Mouse (Mus musculus): Measurements from ENCODE around the gene Yy1.

Gene Yy1

DNA sequence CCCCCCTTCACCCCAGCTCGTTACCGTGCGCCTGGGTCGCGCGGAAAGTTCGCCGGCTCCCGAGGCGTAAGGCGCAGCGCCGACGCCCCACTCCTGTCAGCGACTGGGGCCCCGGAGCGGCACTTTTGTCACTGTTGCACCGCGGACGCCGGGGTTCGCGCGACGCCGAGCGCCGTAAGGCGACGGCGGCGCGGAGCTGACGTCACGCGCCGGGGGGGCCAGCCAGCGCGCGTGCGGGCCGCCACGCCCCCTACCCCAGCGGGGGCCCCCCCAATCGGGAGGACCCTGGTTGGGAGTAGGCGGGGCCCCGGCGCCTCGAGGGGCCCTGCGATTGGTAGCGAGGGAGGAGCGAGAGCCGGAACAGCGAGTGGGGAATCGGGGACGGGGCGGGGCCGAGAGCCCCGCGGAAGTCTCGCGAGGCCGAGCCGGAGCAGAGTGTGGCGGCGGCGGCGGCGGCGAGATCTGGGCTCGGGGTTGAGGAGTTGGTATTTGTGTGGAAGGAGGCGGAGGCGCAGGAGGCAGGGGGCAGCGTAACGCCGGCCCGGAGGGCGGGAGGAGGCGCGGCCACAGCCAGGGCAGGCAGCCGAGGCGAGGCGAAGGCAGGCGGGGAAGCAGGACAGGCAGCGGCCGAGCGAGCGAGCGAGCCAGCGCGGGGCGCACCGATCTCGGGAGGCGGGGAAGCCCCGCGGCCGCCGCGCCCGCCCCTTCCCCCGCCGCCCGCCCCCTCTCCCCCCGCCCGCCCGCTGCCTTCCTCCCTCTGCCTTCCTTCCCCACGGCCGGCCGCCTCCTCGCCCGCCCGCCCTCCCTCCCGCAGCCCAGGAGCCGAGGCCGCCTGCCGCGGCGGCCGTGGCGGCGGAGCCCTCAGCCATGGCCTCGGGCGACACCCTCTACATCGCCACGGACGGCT, at the start of gene Yy1:
Yy1 (plus strand) TSS at position 428 of the 907 bp plus-strand sequence.
- DNase-seq: peak; percentile 98

DNA sequence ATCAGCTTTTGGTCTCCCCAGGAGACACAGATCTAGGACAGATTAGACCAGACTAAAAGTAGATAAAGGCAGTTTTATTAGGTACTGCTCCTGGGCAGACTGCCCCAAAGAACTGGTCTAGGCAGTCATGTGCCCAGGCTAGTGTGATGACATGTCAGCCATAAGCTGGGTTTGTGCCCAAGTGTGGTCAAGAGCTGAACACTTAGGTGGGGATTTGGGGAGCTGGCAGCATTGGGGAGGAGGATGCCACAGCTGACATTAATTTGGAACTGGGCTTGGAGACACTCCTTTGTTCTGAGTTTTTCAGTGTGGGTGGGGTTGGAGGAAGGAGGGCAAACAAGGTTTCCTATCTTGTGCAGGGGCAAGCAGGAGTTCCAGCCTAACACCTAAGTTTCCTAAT, 46.8 kb upstream of the Yy1 start:
- no peak for DNase-seq

GRCm38 (mm10) chr12:108749019-108749418, 43.8 kb upstream of the Yy1 start:
- no peak for DNase-seq

DNA sequence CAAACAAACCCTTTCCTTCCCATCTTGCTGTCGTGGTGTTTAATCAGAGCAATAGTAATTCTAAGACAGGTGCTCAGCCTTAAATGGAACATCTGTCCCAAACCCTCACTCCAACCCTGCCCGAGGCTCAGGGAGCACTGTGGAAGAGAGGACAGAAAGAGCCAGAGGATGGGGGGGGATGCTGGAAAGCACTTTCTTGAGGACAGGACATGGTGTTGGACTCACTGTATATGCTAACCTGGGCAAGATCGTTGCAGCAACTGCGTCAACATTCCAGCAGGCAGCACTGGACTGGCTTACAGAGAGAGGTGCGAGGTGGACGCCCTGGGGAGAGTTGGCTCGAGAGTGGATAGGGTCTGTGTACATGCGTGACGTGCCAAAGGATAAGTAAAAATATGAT, 43.3 kb upstream of the Yy1 start:
- no peak for DNase-seq

GRCm38 (mm10) chr12:108750226-108750625, 42.5 kb upstream of the Yy1 start:
- no peak for DNase-seq

GRCm38 (mm10) chr12:108751790-108752189, 41.0 kb upstream of the Yy1 start:
- DNase-seq: no peak

DNA sequence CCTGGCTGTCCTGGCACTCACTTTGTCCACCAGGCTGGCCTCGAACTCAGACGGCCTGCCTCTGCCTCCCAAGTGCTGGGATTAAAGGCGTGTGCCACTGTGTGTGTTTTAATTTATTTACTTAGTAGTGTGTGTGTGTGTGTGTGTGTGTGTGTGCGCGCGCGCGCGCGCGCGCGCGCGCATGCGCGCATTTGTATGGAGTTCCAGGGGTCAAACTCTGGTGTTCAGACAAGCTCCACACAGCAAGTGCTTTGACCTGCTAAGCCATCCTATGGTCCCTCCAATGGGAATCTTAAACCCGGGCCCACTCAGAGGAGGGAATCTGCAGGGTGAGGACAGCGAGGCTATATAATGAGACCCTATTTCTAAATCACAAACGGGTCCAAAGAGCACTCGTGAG, 37.6 kb upstream of the Yy1 start:
- no peak for DNase-seq

GRCm38 (mm10) chr12:108756611-108757010, 36.2 kb upstream of the Yy1 start:
- no peak for DNase-seq

DNA sequence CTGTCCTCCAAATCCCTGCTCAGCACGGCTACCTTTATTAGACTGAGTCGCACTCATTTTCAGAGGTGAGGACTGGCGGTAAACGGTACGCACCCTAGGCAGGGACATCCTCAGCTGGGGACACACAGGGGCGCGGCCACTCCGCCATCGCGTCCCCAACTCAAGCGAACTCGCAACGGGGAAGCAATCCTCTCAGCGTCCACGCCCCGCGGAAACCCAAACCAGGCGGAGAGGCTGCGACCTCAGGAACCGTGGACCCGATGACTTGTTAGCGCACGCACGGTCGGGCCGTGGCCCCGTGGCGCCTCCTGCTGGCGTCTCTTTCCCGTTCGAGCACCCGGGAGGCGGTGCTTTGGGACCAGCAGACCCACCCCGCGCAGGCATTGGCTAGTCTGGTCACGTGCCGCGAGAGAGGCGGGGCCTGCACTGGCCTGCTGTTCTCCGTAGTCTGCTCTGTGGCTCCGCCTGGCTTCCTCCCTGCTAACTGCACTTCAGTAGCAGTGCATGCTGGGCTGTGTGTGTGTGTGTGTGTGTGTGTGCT, 35.0 kb upstream of the Yy1 start:
- DNase-seq: peak; percentile 100

DNA sequence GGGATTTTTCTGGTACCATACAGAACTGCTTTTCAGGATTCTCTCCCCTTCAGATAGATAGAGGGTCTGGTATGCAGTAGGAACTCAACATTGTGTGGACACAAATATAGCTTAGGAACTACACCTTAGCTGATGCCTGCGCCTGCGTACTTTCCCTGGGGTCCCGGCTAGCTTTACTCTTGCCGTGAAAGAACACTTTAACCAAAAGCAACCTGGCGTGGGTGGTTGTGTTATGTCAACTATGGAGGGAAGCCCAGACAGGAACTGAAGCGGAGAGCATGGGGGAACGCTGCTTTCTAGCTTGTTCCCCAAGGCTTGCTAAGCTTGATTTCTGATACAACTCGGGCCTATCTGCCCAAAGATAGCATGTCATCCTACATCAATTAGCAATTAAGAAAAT, 34.5 kb upstream of the Yy1 start:
- peak; percentile 40 for DNase-seq

DNA sequence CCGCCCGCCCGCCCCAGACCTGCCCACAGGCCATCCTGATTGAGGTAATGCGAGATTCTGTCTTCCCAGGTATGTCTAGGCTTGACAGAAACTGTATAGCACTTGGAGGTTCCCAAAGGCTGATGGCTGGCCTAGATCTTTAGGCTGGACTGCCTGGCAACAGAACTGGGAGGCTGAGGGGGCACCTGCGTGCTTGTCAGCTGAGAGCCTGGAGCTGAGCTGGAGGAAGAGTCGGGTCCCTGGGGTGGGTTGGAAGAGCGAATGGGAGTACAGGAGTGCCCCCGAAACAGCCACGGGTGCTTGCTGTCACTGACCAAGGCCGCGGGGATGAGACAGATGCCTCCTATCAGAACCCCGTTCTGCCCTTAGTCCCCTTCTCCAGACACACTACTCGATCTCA, 34.1 kb upstream of the Yy1 start:
- no peak for DNase-seq

- no peak for DNase-seq
Observed at GRCm38 (mm10) chr12:108759266-108759665, 33.5 kb upstream of the Yy1 start.

GRCm38 (mm10) chr12:108760016-108760415, 32.8 kb upstream of the Yy1 start:
- DNase-seq: no peak

GRCm38 (mm10) chr12:108760500-108761020, 32.2 kb upstream of the Yy1 start:
- peak; percentile 18 for DNase-seq

- DNase-seq: no peak
Observed at GRCm38 (mm10) chr12:108761209-108761608, 31.6 kb upstream of the Yy1 start.

DNA sequence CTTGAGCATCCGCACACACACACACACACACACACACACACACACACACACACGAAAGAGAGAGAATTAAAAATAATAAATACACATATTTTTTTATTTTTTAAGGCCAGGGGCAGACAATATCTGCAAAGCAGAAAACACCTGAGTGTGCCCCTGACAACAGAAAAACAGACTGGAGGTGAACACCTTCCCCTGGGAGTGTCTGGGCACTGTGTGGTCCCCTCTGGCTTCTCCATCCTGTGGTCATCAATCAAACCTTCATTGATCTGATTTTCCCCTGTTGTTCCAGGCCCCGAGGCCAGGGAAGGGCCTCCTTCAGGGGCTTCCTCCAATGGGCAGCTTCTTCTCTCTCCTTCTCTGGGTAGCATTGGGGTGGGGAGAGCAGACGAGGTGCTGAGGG, 31.1 kb upstream of the Yy1 start:
- no peak for DNase-seq

DNA sequence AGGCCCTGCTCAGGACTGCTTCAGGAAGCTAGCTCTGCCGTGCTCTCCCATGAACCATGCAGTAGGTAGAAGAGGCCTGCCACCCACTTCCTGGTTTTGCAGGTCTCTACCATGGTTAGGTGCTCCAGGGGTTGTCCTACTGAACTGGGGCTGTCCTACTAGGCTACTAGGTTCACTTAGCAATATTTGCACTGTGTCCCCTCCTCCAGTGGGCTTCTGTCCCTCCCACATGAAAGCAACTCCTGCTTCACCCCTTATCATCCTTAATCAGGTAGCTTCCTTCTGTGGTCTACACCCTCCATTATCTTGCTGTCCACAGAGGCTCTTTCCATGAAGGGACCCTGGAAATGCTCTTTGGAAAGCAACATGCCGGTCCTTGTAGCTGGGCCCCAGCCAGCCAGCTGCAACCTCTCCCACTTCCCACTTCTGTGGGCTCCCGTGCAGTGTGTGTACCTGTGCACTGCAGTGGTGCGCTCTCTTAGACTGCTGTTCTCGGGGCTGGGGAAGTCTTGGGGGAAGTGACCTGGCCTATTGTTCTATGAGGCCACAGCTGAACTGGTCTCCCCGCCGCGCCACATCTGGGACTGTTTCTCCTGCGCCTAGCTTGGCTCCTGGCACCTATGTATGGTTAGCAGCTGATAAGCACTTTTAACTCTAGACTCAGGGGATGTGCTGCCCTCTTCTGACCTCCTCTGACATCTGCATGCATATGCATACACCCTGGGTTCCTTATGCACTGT, 29.5 kb upstream of the Yy1 start:
- DNase-seq: no peak

- DNase-seq: no peak
Observed at GRCm38 (mm10) chr12:108764917-108765678, 27.7 kb upstream of the Yy1 start.

- peak; percentile 21 for DNase-seq
Observed at GRCm38 (mm10) chr12:108765751-108766221, 27.0 kb upstream of the Yy1 start.

DNA sequence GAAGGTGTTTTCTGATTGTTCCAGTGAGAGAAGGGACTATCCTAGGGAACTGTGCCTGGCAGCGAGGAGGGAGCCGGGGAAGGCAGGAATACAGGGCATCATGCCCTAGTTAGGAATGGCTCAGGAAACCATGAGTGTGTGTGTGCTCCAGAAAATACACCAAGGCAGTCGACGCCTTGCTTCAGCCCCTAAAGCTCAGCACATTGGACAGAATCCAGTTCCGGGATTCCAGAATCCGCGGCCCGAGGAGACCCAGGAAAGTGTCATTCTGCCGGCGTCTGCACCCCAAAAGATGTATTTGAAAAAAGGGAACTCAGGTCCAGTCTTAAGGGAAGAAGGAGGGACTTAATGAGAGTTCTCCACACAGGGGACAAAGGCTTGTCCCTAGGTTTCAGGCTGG, 26.5 kb upstream of the Yy1 start:
- no peak for DNase-seq

DNA sequence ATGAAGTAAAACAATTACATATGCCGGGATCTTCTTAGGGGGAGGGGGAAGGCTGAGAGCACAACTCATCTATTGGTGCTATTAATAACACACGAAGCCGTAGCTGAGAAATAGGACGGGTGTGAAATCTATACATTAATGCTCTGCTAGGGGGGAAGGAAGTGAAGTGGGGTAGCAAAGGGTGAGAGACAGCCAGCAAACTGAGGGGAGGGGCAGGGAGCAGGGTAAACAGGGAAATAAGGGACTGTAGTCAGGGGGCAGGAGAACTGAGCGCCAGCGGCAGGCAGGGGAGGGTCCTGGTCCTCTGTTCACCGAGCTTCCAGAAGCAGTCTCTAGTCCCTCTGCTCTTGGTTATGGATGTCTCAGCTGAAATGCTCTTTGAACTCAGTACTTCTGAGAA, 25.9 kb upstream of the Yy1 start:
- DNase-seq: no peak

- DNase-seq: no peak
Observed at GRCm38 (mm10) chr12:108768196-108768854, 24.4 kb upstream of the Yy1 start.

Measured in right cerebral cortex, postnatal 14 days (tissue).